Mouse (Mus musculus) MEL (cell line): ENCODE measurements at regions not wholly inside any gene's neighbourhood (a gene's known extent, or its start where the extent isn't known, plus 50 kb on each side); places are given as distances from the start of the nearest gene placed in this dataset.

Source experiments
- CTCF ChIP-seq, 3 experiments: IDR thresholded peaks in 2 of 3; conservative IDR thresholded peaks in 1 of 3; 2 replicates each; pipeline ENCODE4 v1.5.1; 2011 to 2012; ENCODE audit warnings: low read length in 3 of 3, low read depth in 2 of 3, mild to moderate bottlenecking in 2 of 3, improper control_type of control experiment in 1 of 3, inconsistent platforms in 1 of 3, mixed read lengths in 1 of 3, moderate library complexity in 1 of 3; ENCODE audit not compliant: control insufficient read depth in 1 of 3, insufficient read depth in 1 of 3, poor library complexity in 1 of 3, severe bottlenecking in 1 of 3
- EP300 ChIP-seq, 2 experiments: IDR thresholded peaks; 2 replicates each; pipeline ENCODE4 v1.6.1; 2011; ENCODE audit warnings: improper control_type of control experiment in 2 of 2, low read length in 2 of 2, low read depth in 1 of 2, mild to moderate bottlenecking in 1 of 2
- MAFK ChIP-seq: IDR thresholded peaks from 2 replicates; pipeline ENCODE4 v1.6.1; 2011; ENCODE audit warnings: low read depth, mild to moderate bottlenecking, low read length, improper control_type of control experiment, borderline replicate concordance
- MAX ChIP-seq: IDR thresholded peaks from 2 replicates; pipeline ENCODE4 v1.6.1; 2011; ENCODE audit warnings: low read length, improper control_type of control experiment
- NRF1 ChIP-seq: IDR thresholded peaks from 2 replicates; pipeline ENCODE4 v1.6.1; 2014; ENCODE audit warnings: low read depth, mild to moderate bottlenecking, inconsistent platforms, low read length, improper control_type of control experiment, moderate library complexity; ENCODE audit not compliant: poor library complexity, insufficient read depth, severe bottlenecking
- POLR2A ChIP-seq, 2 experiments: IDR thresholded peaks; 2 replicates each; pipeline ENCODE4 v1.6.1; 2011 to 2012; ENCODE audit warnings: low read length in 2 of 2, mild to moderate bottlenecking in 2 of 2, control low read depth in 1 of 2, improper control_type of control experiment in 1 of 2, low read depth in 1 of 2, moderate library complexity in 1 of 2; ENCODE audit not compliant: control insufficient read depth in 1 of 2, insufficient read depth in 1 of 2, poor library complexity in 1 of 2
- RCOR1 ChIP-seq: IDR thresholded peaks from 2 replicates; pipeline ENCODE4 v1.6.1; 2012; ENCODE audit warnings: low read depth, mild to moderate bottlenecking, inconsistent platforms, low read length, improper control_type of control experiment
- TCF12 ChIP-seq: IDR thresholded peaks from 2 replicates; pipeline ENCODE4 v1.6.1; 2014; ENCODE audit warnings: low read depth, mild to moderate bottlenecking, inconsistent platforms, low read length, improper control_type of control experiment, moderate library complexity
- UBTF ChIP-seq: IDR thresholded peaks from 2 replicates; pipeline ENCODE4 v1.6.1; 2012; ENCODE audit warnings: low read depth, mild to moderate bottlenecking, inconsistent platforms, low read length, improper control_type of control experiment, moderate library complexity, borderline replicate concordance; ENCODE audit not compliant: insufficient read depth
- USF1 ChIP-seq: IDR thresholded peaks from 2 replicates; pipeline ENCODE4 v1.6.1; 2014; ENCODE audit warnings: low read depth, mild to moderate bottlenecking, inconsistent platforms, low read length, improper control_type of control experiment, moderate library complexity
- ZC3H11A ChIP-seq: IDR thresholded peaks from 2 replicates; pipeline ENCODE4 v1.6.1; 2012; ENCODE audit warnings: low read depth, mild to moderate bottlenecking, inconsistent platforms, low read length, improper control_type of control experiment
- ZNF384 ChIP-seq: IDR thresholded peaks from 2 replicates; pipeline ENCODE4 v1.6.1; 2012; ENCODE audit warnings: low read depth, mild to moderate bottlenecking, inconsistent platforms, low read length, improper control_type of control experiment

DNA sequence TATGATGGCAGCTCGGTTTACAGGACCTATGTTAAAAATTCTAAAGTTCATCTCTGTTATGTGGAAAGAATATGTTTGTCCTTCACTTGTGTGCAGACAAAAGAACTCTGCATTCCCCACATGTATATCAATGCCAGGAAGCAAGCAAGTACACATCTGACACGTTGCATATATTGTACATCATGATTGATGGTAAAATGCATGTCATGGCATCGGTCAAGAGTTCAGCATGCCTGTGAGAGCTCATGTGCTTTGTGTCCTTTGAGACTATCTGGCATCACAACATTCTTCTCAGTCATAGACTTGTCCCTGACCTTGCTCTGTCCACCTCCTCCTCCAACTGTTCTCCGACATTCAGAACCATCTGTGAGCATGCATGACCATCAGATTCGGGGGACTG lies 465.6 kb upstream of the N6amt1 start:
- TF ChIP-seq CTCF (IDR thresholded peaks at IDR 0.05 in 2 of 3, conservative IDR thresholded peaks at IDR 0.05 in 1 of 3; ENCODE audit: control insufficient read depth in 1 of 3, insufficient read depth in 1 of 3, low read depth in 2 of 3, low read length in 3 of 3, poor library complexity in 1 of 3, severe bottlenecking in 1 of 3) (no peak), TCF12 (no peak), POLR2A (IDR thresholded peaks at IDR 0.05; ENCODE audit: control insufficient read depth in 1 of 2, insufficient read depth in 1 of 2, low read depth in 1 of 2, low read length in 2 of 2, poor library complexity in 1 of 2) (no peak), EP300 (IDR thresholded peaks at IDR 0.05; ENCODE audit: low read depth in 1 of 2, low read length in 2 of 2) (no peak), UBTF (no peak), USF1 (no peak), ZNF384 (no peak), MAFK (no peak), NRF1 (no peak), RCOR1 (no peak), MAX (no peak), ZC3H11A (no peak)
